Mouse (Mus musculus) heart, postnatal 0 days (tissue): ENCODE measurements at regions not wholly inside any gene's neighbourhood (a gene's known extent, or its start where the extent isn't known, plus 50 kb on each side); places are given as distances from the start of the nearest gene placed in this dataset.

Source experiments
- CTCF ChIP-seq: IDR thresholded peaks from 2 replicates; pipeline ENCODE4 v1.5.1; 2016; ENCODE audit warnings: antibody characterized with exemption, control low read depth, low read depth
- EP300 ChIP-seq: IDR thresholded peaks from 2 replicates; pipeline ENCODE4 v1.6.1; 2016; ENCODE audit warnings: antibody characterized with exemption, low read depth

GRCm38 (mm10) chr1:52298336-52298735, 65.3 kb upstream of the Gls start:
- TF ChIP-seq EP300 (no peak), CTCF (no peak)
